Mouse (Mus musculus): ENCODE results near the gene Slc29a1. TPM values are rescaled to one million over a fixed set of nuclear protein-coding genes. Genes with fewer than 3 reads are reported as not detected.

The Slc29a1 gene
- total RNA-seq, 2 experiments from 2014 or later, result 21.7 to 28.0 TPM

Other genes with a start within 250 kb of the Slc29a1 start
- gene Cdc5l, start 165.9 kb downstream of the Slc29a1 start, total RNA-seq (2021), result 10 to 100 TPM; 60.8 to 61.4 TPM
- gene Spats1, start 124.2 kb downstream of the Slc29a1 start, total RNA-seq (2021), result 1 to 10 TPM; 4.7 to 6.2 TPM
- 10 to 100 TPM; 24.1 to 25.6 TPM for gene Aars2, start 92.8 kb downstream of the Slc29a1 start, total RNA-seq (2021)
- 1 to 10 TPM in 1 of 2 experiments, under 1 TPM in 1; 0.94 to 1.4 TPM for gene Tcte1, start 76.2 kb downstream of the Slc29a1 start, total RNA-seq (2021)
- 100 to 1,000 TPM; 129 to 136 TPM for gene Tmem151b, start 49.9 kb downstream of the Slc29a1 start, total RNA-seq (2021)
- 1 to 10 TPM; 1.8 to 2.8 TPM for gene Nfkbie, start 43.9 kb downstream of the Slc29a1 start, total RNA-seq (2021)
- gene Slc35b2, start 35.7 kb downstream of the Slc29a1 start, total RNA-seq (2021), result 10 to 100 TPM; 26.0 to 30.0 TPM
- 1,000 to 10,000 TPM; 1,506 to 1,598 TPM for gene Hsp90ab1, start 26.3 kb downstream of the Slc29a1 start, total RNA-seq (2021)
- gene Mymx, start 2.5 kb upstream of the Slc29a1 start, total RNA-seq (2021), result not detected
- under 1 TPM; 0.33 to 0.91 TPM for gene Capn11, start 59.7 kb upstream of the Slc29a1 start, total RNA-seq (2021)
- 10 to 100 TPM; 42.0 to 45.8 TPM for gene Mrpl14, start 86.7 kb upstream of the Slc29a1 start, total RNA-seq (2021)
- gene Tmem63b, start 87.3 kb upstream of the Slc29a1 start, total RNA-seq (2021), result 100 to 1,000 TPM; 158 to 170 TPM
- not detected for gene 1600014C23Rik, start 134.2 kb upstream of the Slc29a1 start, total RNA-seq (2021)